8 mouse cellular contexts compared by ENCODE assay signal in the genomic region with DNA sequence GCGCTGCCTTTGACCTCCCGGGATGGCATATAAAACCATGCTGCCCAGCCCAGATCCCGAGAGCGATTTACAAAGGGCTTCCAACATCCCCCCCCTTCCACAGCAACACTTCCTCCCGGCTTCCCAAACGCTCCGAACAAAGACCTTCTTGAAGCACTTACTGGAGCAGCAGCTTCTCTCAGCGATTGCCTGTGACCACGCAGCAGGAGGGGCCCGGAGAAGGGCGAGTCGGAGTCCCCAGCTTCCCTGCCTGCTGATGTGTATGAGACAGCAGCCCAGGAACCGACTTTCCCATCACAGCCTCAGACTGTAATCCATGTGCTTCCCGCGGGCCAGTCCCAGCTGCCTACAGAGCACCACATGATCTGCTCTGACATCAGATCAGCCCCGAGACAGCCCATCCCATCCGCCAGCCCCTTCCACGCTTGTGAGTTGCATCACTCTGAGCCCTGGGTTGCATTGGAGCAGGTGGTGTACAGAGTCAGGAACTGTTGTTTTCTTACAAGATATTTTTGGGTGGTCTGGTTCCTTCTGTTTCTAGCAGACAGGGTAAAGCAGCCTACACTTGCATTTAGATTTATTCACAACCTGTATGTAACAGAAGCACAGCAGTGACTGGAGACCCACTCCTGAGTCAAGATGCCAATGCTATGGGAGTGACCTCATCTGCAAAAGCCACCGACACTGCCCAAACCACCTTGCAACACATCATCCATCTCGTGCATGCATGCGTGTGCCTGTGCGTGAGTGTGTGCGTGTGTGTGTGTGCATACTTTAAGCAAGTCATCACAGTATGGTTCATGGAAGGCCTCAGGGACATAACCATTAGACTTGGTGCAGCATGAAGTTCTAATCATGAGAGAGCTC.
DNase-seq lines count a peak whose midpoint lies in the region; ATAC-seq and TF ChIP-seq lines count a peak whose summit lies in the region.

No protein-coding gene starts in this region.

- H3K27me3 ChIP-seq in kidney, adult 2 months (replicated peaks; ENCODE audit: control insufficient read depth, insufficient read depth, low read length) = no peaks in the 10 kb centered on the region
- no peaks in the 10 kb centered on the region for H3K27me3 ChIP-seq in hindbrain, postnatal 0 days (ENCODE audit: insufficient read depth, low read length)
- no peaks in the 10 kb centered on the region for H3K27me3 ChIP-seq in limb, embryonic 12.5 days
- no peaks in the 10 kb centered on the region for H3K27me3 ChIP-seq in midbrain, embryonic 12.5 days
- H3K27me3 ChIP-seq in stomach, embryonic 15.5 days (replicated peaks) = no peaks in the 10 kb centered on the region

- H3K4me2 ChIP-seq in hindbrain, postnatal 0 days (ENCODE audit: low read depth, low read length) = peak overlapping the region; percentile 61
- peak overlapping the region; percentile 80 for H3K4me2 ChIP-seq in limb, embryonic 12.5 days
- peak overlapping the region; percentile 74 for H3K4me2 ChIP-seq in midbrain, embryonic 12.5 days (replicated peaks)
- H3K4me2 ChIP-seq in stomach, embryonic 15.5 days = peak overlapping the region; percentile 81

- DNase-seq in kidney, adult 2 months = peak; percentile 5
- DNase-seq in kidney, adult 18-20 months = no peak
- peak; percentile 84 for DNase-seq in embryo, embryonic 10 days (ENCODE audit: low spot score)
- peak; percentile 60 for DNase-seq in gastrocnemius, postnatal 10 days
- peak; percentile 91 for DNase-seq in hindbrain, postnatal 0 days (ENCODE audit: low spot score)

- peak overlapping the region; percentile 12; the same call in 1 of the 2 replicates for H3K4me3 ChIP-seq in kidney, adult 2 months (ENCODE audit: insufficient read depth, low read depth, low read length)
- H3K4me3 ChIP-seq in hindbrain, postnatal 0 days (ENCODE audit: low read length) = peak overlapping the region; percentile 60
- H3K4me3 ChIP-seq in limb, embryonic 12.5 days (replicated peaks) = peak overlapping the region; percentile 51
- H3K4me3 ChIP-seq in midbrain, embryonic 12.5 days = peak overlapping the region; percentile 55
- H3K4me3 ChIP-seq in stomach, embryonic 15.5 days (replicated peaks) = peak overlapping the region; percentile 54

- no peaks in the 10 kb centered on the region for H3K36me3 ChIP-seq in kidney, adult 2 months (ENCODE audit: control insufficient read depth, insufficient read depth, low read length)
- H3K36me3 ChIP-seq in hindbrain, postnatal 0 days (ENCODE audit: insufficient read depth, low read length) = no peaks in the 10 kb centered on the region
- no peaks in the 10 kb centered on the region for H3K36me3 ChIP-seq in limb, embryonic 12.5 days
- H3K36me3 ChIP-seq in midbrain, embryonic 12.5 days = no peaks in the 10 kb centered on the region
- H3K36me3 ChIP-seq in stomach, embryonic 15.5 days = no peaks in the 10 kb centered on the region

- no peak overlapping the region for H3K27ac ChIP-seq in kidney, adult 2 months (ENCODE audit: insufficient read depth, low read depth, low read length)
- peak overlapping the region; percentile 81 for H3K27ac ChIP-seq in hindbrain, postnatal 0 days
- H3K27ac ChIP-seq in limb, embryonic 12.5 days = peak overlapping the region; percentile 89
- peak overlapping the region; percentile 91 for H3K27ac ChIP-seq in midbrain, embryonic 12.5 days (replicated peaks)
- peak overlapping the region; percentile 69; the same call in 1 of the 2 replicates for H3K27ac ChIP-seq in stomach, embryonic 15.5 days

- H3K9ac ChIP-seq in hindbrain, postnatal 0 days (replicated peaks; ENCODE audit: low read length) = peak overlapping the region; percentile 59
- H3K9ac ChIP-seq in limb, embryonic 12.5 days (replicated peaks) = peak overlapping the region; percentile 67
- H3K9ac ChIP-seq in midbrain, embryonic 12.5 days (replicated peaks) = peak overlapping the region; percentile 65
- peak overlapping the region; percentile 32; the same call in 1 of the 2 replicates for H3K9ac ChIP-seq in stomach, embryonic 15.5 days

- TF ChIP-seq POLR2A in kidney, adult 2 months (IDR thresholded peaks at IDR 0.05; ENCODE audit: low read depth, low read length) = no peak

- H3K4me1 ChIP-seq in kidney, adult 2 months (ENCODE audit: control insufficient read depth, insufficient read depth, low read length) = no peaks in the 10 kb centered on the region
- peaks cover 5% of the 10 kb centered on the region; the same call in 1 of the 2 replicates for H3K4me1 ChIP-seq in hindbrain, postnatal 0 days (ENCODE audit: insufficient read depth, low read length)
- H3K4me1 ChIP-seq in limb, embryonic 12.5 days (replicated peaks) = peaks cover 24% of the 10 kb centered on the region
- H3K4me1 ChIP-seq in midbrain, embryonic 12.5 days = peaks cover 28% of the 10 kb centered on the region
- 0 out of 2 replicates have a peak, but pooled peaks cover 9% of the 10 kb centered on the region for H3K4me1 ChIP-seq in stomach, embryonic 15.5 days

- 18% methylated on average over 23 of the region's 23 CpGs for WGBS in kidney, adult 2 months
- 14% methylated on average over 23 of the region's 23 CpGs for WGBS in hindbrain, postnatal 0 days
- WGBS in limb, embryonic 12.5 days = 19% methylated on average over 23 of the region's 23 CpGs
- 17% methylated on average over 23 of the region's 23 CpGs for WGBS in midbrain, embryonic 12.5 days
- WGBS in stomach, embryonic 15.5 days = 17% methylated on average over 23 of the region's 23 CpGs

- peak; percentile 99 for ATAC-seq in hindbrain, postnatal 0 days
- ATAC-seq in limb, embryonic 12.5 days (ENCODE audit: insufficient number of reproducible peaks, insufficient read depth, low FRiP score, low TSS enrichment, low read depth) = peak; percentile 92
- ATAC-seq in midbrain, embryonic 12.5 days (ENCODE audit: low FRiP score, low read depth) = peak; percentile 99
- peak; percentile 91 for ATAC-seq in stomach, embryonic 15.5 days (ENCODE audit: insufficient read depth, low FRiP score, low read depth)

- H3K9me3 ChIP-seq in hindbrain, postnatal 0 days (ENCODE audit: low read length) = no peaks in the 10 kb centered on the region
- no peaks in the 10 kb centered on the region for H3K9me3 ChIP-seq in limb, embryonic 12.5 days
- no peaks in the 10 kb centered on the region for H3K9me3 ChIP-seq in midbrain, embryonic 12.5 days
- H3K9me3 ChIP-seq in stomach, embryonic 15.5 days = no peaks in the 10 kb centered on the region

- TF ChIP-seq CTCF in kidney, adult 2 months (conservative IDR thresholded peaks at IDR 0.05; ENCODE audit: insufficient read depth, insufficient read length, low read depth, low read length) = no peak
- TF ChIP-seq CTCF in hindbrain, postnatal 0 days (IDR thresholded peaks at IDR 0.05; ENCODE audit: low read depth) = no peak
